Comparison of ENCODE assay signal across 16 mouse cellular contexts in genomic region chr8:116096666-116097065, GRCm38 (mm10).
DNase-seq lines count a peak whose midpoint lies in the region; ATAC-seq and TF ChIP-seq lines count a peak whose summit lies in the region.
"Had no signal": no experiment of that assay in that cellular context is flagged by ENCODE, and none has a peak within 500 bp of the region (broad histone marks: within the 10 kb centered on the region; RNA-seq: fewer than 3 reads in every experiment).

No protein-coding gene starts in this region.

- H3K4me3 ChIP-seq in kidney, embryonic 16.5 days (ENCODE audit: low read length): no peak overlapping the region
- no peak overlapping the region for H3K4me3 ChIP-seq in small intestine, adult 2 months (ENCODE audit: low read depth, low read length)
- H3K4me3 ChIP-seq: heart, adult 2 months; neural tube, embryonic 12.5 days had no signal

- no peak overlapping the region for H3K9ac ChIP-seq in kidney, embryonic 16.5 days (replicated peaks; ENCODE audit: low read length)
- H3K9ac ChIP-seq: neural tube, embryonic 12.5 days had no signal

- no peak overlapping the region for H3K4me2 ChIP-seq in kidney, embryonic 16.5 days (replicated peaks; ENCODE audit: low read depth, low read length)
- H3K4me2 ChIP-seq: neural tube, embryonic 12.5 days had no signal

- no peaks in the 10 kb centered on the region for H3K27me3 ChIP-seq in kidney, embryonic 16.5 days (ENCODE audit: insufficient read depth, low read length)
- H3K27me3 ChIP-seq in small intestine, adult 2 months (ENCODE audit: control insufficient read depth, insufficient read depth, low read length): no peaks in the 10 kb centered on the region
- H3K27me3 ChIP-seq: neural tube, embryonic 12.5 days had no signal

- no peaks in the 10 kb centered on the region for H3K36me3 ChIP-seq in kidney, embryonic 16.5 days (ENCODE audit: insufficient read depth, low read length)
- no peaks in the 10 kb centered on the region for H3K36me3 ChIP-seq in small intestine, adult 2 months (ENCODE audit: control insufficient read depth, insufficient read depth, low read length)
- H3K36me3 ChIP-seq: neural tube, embryonic 12.5 days had no signal

- no peaks in the 10 kb centered on the region for H3K4me1 ChIP-seq in kidney, embryonic 16.5 days (ENCODE audit: insufficient read depth, low read length)
- H3K4me1 ChIP-seq in small intestine, adult 2 months (ENCODE audit: control insufficient read depth, insufficient read depth, insufficient read length, low read length): no peaks in the 10 kb centered on the region; the same call in 1 of the 2 replicates
- H3K4me1 ChIP-seq: neural tube, embryonic 12.5 days had no signal

- 34% methylated on average over 3 of the region's 3 CpGs for WGBS in kidney, embryonic 16.5 days
- 63% methylated on average over 3 of the region's 3 CpGs for WGBS in small intestine, adult 2 months

- no peaks in the 10 kb centered on the region for H3K9me3 ChIP-seq in kidney, embryonic 16.5 days (ENCODE audit: low read length)
- H3K9me3 ChIP-seq: neural tube, embryonic 12.5 days had no signal

- DNase-seq in embryo, embryonic 10 days (ENCODE audit: low spot score): peak; percentile 25
- DNase-seq in embryo, embryonic 9.5 days (ENCODE audit: extremely low spot score): no peak
- DNase-seq in right cerebral cortex, adult 18-20 months: peak; percentile 9
- no peak for DNase-seq in right cerebral cortex, postnatal 25 days
- DNase-seq in gastrocnemius, postnatal 4 days (ENCODE audit: low spot score in 2 of 2): no peak
- DNase-seq in left cerebral cortex, postnatal 4 days: no peak
- DNase-seq: B cell, adult 2 months; cerebellum, adult 9-10 months; heart, adult 2 months; heart, postnatal 10 days; spleen, adult 18-20 months had no signal

- intact Hi-C loops in left cerebral cortex, postnatal 4 days (cut with DNase I): no loop called here

- no peak for TF ChIP-seq CTCF in small intestine, adult 2 months (IDR thresholded peaks at IDR 0.05; ENCODE audit: extremely low read depth, insufficient read length, insufficient replicate concordance, low read depth, low read length)

- TF ChIP-seq POLR2A in small intestine, adult 2 months (IDR thresholded peaks at IDR 0.05; ENCODE audit: low read depth, low read length): no peak

- H3K27ac ChIP-seq in kidney, embryonic 16.5 days (ENCODE audit: low read length): no peak overlapping the region
- peak overlapping the region; percentile 9; the same call in 1 of the 2 replicates for H3K27ac ChIP-seq in small intestine, adult 2 months (ENCODE audit: insufficient read depth, low read depth, low read length)
- H3K27ac ChIP-seq: heart, adult 2 months; neural tube, embryonic 12.5 days had no signal

- ATAC-seq in kidney, embryonic 16.5 days (ENCODE audit: low FRiP score, low TSS enrichment): 0 out of 2 replicates have a peak, but pooled peaks have one; percentile 23
- ATAC-seq: hindbrain, embryonic 16.5 days; midbrain, embryonic 16.5 days had no signal

Comparison
In these comparisons a context has a peak if more than half of its experiments do, and no peak if none do; other contexts are left out.
1. DNase-seq: peak in embryo, embryonic 10 days (single experiment) and right cerebral cortex, adult 18-20 months (single experiment); none in embryo, embryonic 9.5 days (single experiment), right cerebral cortex, postnatal 25 days (single experiment), gastrocnemius, postnatal 4 days (0 of 2) and left cerebral cortex, postnatal 4 days (single experiment).